Mouse (Mus musculus) mouse trophoblast stem cell (cell line): Measurements from ENCODE around the gene Igsf8.

Source experiments
- in situ Hi-C, 2 experiments: fragments of 300-500 bp; cut with MseI, MboI; formaldehyde crosslinking; loops; 2 replicates in 1 of 2; 3 replicates in 1 of 2; pipeline ENCODE4 v1.15.1; 2025

Gene Igsf8

DNA sequence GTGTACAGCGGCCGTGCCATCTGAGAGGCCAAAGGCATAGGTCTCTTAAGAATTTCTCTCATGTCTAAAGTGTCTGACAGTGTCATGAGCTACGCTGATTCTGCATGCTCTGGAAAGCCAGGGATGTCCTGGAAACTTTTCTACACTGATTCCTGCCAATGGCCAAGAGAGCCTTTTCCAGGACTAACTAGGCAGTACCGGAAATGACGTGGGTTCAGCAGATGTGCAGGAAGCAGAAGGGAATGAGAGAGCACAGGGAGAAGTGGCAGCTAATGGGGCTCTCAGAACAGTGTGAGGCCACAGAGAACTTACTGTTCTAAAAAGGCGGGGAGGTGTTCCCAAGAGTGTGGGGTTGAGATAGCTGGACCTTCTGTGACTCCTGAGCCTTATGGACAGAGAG is 11.9 kb downstream of the Igsf8 start:
- in situ Hi-C loops = no loop called here

DNA sequence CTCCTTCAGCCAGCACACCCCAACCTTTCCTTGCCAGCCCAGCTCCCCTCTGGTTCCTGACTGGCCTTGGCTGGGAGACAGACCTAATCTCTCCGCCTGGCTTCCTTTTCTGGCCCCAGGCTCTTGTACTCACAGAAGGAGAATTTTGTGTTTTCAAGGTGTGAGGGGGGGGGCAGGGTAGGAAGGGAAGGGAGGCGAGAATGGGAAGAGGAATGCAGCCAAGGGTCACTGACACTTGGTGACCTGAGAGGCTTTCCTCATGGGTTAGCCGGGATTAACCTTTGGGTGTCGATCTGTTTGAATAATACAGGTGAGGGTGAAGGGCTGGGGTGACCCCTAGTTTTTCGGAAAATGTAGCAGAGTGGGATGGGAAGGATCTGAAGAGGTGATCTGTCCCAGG is 12.7 kb downstream of the Igsf8 start:
- in situ Hi-C loops = no loop called here

DNA sequence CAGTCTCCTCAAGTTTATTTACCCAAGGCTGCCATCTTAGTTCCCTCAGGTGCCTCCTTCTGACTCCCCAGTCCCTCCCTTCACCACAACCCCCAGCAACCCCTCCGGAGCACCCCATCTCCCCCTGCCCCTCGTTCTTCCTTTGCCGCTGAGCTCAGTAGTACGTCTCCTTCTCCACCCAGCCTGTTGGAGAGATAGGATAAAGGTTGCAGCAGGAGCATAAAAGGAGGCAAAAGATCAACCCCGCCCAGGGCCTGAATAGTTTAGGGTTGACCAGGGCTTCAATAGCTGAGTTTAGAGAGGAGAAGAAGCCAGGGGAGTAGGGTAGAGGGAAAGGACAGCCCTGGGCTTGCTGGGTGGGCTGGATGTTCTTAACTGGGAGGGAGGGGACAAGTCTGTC is 13.1 kb downstream of the Igsf8 start:
- in situ Hi-C loops = no loop called here

DNA sequence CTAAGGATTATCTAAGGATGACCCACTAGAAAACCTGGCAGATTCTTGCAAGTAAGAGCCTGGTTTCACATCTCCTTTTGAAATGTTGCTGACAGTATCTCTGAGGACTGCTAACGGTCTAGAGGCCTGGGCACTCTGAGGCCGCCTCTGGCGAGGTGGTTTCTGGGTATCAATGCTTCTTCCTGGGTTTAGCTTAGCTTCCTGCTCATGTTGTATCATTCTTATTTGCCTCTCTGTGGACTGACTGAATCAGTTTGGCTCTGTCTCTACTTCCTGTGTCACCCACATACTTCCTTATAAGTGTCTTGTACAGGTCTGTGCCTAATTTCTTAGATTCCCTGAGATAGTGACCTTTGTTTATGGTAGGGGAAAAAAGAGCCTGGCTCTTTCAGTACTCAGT is 15.7 kb downstream of the Igsf8 start:
- in situ Hi-C loops = no loop called here

DNA sequence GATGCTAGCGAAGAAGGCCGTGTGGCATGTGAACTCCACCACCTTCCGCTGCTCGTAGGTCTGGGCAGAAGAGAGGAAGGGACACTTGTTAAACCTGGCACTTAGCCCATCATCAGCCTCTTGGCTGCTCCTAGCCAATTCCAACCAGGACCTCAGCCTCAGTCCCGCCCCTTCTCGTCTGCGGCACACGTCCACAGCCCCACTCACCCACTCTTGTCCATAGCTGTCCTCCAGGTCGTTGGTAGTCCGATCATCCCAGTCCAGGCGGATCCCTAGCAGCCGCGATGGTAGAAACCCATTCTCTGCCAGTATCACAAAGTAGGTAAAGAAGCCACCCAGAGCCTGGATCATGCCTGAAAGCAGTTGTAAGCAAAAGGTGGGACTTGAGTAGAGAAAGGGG is 16.9 kb downstream of the Igsf8 start:
- in situ Hi-C loops = no loop called here

DNA sequence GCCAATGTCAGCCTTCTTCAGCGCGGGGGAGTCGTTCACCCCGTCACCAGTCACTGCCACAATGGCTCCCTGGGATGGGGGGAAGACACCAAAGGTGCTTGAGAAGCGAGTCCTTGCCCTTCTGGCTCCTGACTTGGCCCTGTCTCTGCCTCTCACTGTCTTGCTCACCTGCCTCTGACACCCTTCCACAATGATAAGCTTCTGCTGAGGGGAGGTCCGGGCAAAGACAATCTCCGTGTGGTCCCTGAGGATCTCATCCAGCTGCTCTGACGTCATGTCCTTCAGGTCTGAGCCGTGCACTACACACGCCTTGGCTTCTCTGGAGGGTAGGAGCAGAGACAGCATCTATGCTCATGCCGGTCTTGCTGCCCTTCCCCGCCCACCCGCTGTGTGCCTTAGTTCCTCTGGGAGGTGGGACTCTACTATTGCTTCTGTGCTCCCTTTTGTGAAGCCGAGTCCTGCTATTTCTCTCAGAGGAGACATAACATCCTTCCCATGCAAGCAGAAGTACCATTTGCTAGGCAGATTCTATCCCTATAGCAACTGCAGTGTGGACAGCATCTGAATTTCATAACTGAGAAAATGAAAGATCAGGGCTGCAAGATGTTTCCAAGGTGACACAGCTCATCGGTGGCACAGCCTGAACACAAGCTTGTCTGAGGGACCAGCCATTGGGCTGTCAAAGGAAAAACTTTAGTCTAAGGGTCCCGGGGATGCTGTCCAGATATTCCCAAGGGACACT is 18.5 kb downstream of the Igsf8 start:
- in situ Hi-C loops = no loop called here

DNA sequence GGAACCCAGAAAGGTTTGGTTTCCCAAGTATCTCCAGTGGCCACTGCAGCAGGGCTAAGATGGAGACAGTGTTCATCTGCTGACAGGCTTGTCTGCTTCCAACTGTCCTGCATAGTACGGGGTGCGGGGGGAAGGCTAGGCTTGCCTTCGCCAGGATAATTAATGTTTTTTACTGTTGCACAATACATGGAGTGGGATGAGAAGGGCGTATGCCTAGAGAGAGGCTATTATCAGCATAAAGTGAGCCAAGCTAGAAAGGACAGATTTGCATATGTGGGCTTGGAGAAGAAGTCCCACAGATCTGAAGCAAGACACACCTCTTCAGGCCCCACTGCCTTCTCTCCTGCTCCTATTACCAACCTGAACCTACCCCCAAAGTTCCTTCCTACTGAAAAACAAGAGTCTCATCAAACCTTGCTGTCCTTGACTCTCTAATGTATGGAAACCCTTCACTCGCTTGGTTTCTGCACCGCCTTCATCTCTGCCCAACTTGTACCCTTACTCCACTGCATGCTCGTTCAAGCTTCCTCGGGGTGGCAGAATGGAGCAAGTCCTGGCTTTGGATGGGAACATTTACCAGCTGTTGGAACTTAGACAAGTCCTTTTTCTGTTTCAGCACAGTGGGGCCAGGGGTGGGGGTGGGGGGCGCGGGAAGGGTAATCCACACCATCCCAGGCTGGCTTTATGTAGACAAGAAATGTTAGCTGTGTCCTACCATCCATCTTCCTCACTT is 20.2 kb downstream of the Igsf8 start:
- in situ Hi-C loops = no loop called here

DNA sequence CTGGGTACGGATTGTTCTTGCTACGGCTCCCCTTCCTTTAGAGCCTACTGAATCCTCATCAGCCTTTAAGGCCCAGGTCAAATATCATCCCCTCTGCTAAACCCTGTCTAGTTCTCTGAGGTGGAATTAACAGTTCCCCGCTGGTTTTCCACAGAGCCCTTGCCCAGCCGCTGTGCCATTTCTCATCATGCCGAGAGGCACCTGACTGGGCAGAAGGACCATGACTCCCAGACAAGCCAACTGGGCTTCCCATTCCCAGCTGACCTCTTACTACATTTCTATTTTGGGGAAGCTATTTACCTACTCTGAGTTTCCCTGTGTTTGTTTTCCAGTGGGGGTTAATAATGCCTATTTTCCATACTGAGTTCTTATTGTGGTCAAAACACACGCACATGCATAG is 21.6 kb downstream of the Igsf8 start:
- in situ Hi-C loops = no loop called here

DNA sequence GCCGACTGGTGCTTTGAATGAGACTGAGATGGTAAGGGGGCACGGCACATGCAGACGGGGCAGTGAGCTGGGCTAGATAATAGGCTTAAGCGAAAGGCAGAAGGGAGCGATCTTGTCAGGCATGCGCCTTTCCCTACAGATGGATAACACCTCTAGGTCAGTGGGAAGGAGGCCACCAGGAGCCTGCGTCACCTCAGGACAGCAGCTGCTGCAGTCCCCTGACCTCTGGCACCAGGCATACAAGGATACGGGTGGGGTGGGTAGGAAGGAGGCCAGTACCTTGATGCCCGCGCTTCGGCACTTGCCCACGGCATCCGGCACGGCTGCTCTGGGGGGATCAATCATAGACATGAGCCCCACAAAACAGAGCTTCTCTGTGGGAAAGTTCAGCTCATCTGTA is 22.8 kb downstream of the Igsf8 start:
- in situ Hi-C loops = no loop called here

DNA sequence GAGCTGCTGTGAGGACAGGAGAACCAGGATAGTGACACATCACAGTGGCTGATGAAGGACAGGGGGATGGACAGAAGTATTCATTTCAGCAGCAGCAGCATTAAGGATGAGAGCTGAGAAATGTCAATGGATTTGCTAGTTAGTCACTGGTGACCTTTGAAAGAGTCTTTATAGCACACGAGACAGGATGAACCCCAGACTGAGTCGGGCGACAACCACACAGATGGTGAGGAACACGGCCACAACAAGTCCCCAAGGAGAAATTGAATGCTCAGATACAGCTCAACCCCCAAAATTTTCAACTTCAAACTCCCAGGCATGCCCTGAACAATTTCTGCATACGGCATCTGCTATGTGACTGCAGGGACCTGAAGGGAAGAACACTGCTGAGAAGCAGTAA is 25.3 kb downstream of the Igsf8 start:
- in situ Hi-C loops = no loop called here

DNA sequence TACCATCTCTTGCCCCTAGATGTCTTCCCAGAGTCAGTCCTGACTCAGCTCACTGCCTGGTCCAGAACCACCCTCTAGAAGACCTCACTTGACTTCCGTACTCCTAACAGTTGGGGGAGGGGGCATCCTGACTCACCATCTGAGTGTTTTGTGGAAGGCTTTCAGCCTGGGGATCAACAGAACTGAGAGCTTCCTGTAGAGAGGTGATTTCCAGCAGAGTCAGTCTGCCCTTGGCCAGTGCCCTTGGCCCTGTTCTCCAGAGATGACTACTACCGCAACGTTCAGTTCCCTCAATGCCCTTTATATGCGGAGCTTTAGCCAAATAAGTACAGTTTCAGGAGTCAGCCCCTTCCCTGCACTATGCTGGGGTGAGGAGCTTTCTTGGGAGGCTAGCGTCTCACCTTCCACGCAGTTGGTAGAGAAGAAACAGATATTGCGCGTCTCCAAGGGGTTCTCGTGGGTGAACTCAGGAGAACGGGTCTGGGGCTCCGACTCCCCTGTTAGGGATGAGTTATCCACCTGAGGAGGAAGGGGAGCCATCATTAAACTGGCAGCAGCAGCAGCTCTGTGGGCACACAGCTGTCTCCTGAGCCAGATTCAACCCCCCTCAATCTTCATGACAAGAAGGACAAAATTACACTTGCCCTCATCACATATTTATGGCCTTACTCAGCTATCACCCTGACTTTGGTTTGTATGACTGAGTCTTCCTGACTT is 27.6 kb downstream of the Igsf8 start:
- in situ Hi-C loops = no loop called here

DNA sequence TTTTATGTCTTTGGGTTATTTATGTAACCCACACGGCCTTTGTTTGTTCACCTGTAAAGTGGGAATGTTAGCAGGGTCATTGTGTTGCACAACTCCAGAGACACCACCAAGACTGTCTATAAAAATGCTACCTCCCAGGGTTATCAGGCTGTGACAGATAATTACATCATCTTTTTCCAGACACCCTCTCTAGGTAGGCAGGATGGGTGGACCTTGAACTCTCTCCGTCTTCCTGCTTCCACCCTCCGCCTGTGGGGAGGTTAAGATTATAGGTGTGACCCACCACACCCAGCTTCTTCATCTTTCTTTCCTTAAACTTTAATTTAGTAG is 28.1 kb downstream of the Igsf8 start:
- in situ Hi-C loops = no loop called here

DNA sequence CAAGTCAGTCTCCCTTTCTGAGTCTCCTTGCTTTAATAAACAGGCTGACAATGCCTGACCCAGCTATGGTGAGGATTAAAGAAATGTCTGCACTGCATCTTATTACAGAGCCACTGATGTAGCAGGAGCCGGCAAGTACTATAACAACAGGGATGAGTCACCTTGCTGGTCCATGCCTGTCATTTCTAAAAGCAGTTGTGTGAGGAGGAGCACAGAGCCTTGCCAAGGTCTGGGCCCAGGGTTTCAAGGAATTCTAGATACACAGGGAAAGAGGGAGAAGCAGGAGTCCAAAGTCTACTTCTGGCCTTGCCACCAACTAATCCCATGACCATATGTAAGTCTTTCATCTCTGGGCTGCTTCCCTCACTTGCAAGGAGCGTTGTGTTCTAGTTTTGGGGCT is 31.4 kb downstream of the Igsf8 start:
- in situ Hi-C loops = no loop called here

DNA sequence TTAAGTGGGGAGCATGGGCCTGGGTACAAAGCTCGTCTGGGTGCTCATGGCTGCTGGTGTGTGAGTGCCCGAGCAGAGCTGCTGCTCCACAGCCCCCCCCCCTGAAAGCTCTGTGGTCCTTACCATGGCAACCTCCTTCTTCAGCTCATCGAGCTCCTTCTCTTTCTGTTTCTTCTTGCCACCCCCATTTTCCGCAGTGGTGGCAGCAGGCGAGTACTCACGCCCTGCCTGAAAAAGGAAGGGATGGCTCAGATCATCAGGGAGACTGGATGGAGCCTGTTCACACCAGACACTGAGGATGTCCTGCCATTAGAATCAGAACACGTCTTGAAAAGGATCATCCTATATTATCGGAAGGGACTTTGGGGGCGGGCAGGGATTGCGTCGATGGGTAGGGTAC is 32.0 kb downstream of the Igsf8 start:
- in situ Hi-C loops = no loop called here

DNA sequence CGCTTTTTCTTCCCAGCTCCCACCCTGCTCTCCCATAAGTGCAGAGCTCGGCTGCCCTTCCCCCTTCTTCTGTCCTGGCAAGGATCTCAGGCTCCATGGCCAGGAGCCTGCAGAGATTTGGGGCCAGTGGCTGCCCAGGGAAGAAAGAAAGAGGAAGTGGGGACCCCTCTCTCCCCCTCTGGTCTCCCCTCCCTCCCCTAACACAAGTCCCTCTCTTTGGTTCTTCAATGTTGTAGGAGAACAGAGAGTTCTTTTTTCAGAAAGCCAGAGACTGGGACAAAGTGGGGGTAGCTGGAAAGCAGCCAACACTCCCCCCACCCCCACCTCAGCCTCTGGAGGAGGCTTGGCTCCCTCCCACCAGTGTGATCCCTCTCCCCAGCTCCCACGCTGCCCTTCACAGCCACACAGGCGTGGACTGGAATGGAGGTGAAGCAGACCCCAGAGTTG is 34.3 kb downstream of the Igsf8 start:
- in situ Hi-C loops = no loop called here

DNA sequence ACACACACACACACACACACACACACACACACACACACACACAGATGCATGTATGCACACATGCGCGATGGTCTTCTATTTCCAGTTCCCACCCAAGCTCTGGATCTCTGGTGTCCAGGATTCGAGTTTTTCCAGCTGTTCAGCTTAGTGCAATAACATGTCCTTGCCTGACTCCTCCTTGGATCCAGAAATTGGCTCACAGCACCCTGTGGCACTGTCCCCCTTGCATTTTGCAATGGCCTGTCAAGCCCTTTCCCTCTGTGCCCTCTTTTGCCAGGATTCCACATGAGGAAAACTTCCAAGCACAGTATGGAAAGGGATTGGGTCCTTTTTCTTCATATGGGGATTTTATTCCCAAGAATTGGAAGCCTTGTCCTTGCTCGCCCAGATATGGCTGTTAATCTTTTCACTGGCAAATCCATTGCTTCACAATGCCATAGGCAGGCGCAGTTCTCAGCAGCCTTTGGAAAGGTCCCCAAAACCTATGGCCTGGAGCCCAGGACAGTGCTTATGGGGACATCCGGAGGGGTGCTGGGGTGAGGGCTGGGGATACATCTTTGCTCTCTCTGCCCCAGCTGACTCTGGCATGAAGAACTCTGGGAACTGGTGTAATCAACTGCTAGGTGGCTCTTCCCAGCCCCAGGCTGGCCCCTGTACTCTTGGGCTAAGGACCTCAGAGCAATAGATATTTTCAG is 35.5 kb downstream of the Igsf8 start:
- in situ Hi-C loops = no loop called here

DNA sequence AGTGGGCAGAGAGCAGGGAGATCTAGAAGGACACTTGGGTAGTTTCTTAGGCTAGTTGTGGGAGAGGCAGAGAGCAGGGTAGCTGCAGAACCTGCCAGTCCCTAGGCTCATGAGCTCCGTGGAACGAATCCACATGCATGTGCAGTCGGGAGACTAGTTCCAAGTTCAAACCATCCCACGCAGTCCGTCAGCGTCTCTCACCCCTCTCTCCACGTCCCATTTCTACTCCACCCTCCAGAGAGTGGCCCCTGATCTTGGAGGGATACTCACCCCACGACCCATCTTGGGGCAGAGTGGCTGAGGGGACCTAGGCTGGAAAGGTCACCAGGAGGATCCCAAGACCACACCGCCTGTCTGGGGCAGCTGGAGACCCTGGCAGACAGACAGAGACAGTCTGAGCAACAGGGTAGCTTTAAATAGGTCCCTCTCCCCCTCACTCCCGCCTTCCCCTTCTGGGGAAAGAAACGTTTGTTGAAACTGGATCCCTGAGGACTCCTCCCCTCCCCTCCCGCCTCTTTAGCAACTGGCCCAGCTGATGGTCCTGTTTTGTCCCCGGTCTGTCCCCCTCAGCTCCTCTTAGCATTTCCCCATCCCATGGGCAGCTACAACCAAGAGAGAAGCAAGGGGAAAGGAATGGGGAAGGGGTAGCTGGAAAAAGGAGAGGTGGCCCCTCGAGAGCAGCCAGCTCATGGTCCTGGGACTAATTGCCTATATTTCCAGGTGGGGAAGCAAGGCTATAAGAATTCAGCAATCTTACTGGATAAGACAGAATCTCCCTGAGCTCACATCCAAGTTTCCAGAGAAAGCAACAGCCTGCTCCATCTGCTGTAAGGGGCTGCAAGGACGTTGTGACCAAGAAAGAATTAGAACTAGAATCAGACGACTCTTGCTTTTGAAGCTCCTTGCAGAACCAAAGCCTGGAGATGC is 36.4 kb downstream of the Igsf8 start, which contains the start of gene Atp1a2:
Gene Atp1a2 (minus strand): TSS at position 454 of the 927 bp plus-strand sequence.
- in situ Hi-C loops = no loop called here

DNA sequence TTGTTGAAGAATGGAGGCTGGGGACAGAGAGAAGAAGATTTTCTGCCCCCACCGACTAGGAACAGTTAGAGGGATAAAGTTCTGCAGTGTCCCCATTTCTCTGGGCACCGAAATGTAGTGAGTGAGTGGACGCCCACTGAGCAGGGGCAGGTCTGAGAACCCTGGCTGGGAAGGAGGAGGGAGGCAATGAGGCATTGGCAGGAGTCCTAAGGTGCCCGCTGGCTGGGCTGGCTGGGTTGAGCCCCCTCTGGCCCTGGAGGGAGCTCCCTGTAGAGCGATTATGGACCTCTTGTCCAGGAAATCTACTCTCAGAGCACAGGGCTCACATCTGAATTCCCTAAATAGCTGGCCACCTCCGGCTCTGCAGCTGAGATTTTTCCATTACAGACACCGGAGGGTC is 38.1 kb downstream of the Igsf8 start:
- in situ Hi-C loops = no loop called here

DNA sequence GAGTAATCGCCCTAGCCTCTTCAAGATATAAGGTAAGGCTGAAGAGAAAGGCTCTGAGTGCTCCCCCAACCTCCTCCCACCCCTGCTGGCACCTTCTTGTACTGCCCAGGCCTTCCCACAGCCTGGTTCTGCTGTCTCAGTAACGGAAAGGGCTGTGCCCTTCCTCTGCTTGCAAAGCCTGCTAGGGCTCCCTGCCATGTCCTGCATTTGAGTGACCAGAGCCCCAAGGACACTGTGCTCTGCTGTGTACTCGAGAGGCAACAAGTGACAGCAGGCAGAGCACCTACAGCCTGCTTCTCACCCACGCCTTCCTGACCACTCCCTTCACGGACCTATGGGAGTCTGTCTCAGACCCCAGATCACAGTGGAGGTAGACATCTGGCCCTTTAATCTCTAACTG is 38.8 kb downstream of the Igsf8 start:
- in situ Hi-C loops = loop anchor here in 1 of 2 experiments (10.0 kb wide), 1 partner anchor 95 kb away; the partner anchor contains the start of gene Pea15a

DNA sequence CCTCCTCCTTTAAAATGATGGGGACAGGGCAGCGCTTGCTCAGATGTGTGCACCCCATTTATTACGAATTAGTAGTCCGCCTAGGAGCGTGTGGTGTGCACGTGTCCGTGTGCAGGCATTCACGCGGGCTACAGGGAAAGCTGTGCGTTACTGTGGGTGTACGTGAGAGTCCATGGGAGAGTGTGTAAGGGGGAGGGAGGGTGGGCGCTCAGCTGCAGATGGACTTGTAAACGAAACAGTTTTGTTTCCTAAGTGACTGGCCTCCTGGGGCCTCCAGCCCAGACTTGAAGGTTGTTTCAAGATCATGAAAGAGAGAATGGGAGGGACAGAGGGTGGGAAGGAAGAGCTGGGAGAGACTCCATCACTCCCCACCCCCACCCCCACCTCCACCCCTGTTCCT is 39.7 kb downstream of the Igsf8 start:
- in situ Hi-C loops = loop anchor here in 1 of 2 experiments (10.0 kb wide), 1 partner anchor 96 kb away; the partner anchor contains the start of gene Pea15a

DNA sequence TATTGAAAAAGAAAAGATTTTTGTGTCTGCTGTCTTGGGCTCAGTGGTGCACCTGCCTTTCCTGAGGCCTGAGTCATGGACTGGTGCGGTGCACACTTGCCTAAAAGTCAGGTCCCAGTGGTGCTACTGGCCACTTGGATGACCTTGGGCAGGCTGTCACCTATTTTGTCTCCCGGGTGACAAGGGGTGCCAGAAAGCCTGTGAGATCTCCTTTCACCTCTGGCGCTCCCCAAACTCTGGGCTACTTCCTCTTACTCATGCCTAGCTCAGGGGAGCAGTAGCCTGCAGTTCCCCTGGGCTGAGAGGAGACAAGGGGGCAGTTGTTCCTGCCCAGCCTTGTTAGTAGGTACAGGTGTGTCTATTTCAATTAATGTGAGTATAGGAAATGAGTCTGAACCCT is 40.9 kb downstream of the Igsf8 start:
- in situ Hi-C loops = loop anchor here in 1 of 2 experiments (10.0 kb wide), 1 partner anchor 98 kb away; the partner anchor contains the start of gene Pea15a
